Mouse (Mus musculus) heart, postnatal 0 days (tissue): ENCODE data around the gene Nipal1. TPM values are rescaled to one million over a fixed set of nuclear protein-coding genes. Genes with fewer than 3 reads are reported as not detected.

Experiments used
- ATAC-seq: fragments of 200-750 bp; cut with Nextera tagmentation; 2 replicates; pipeline ENCODE4 v1.8.0; 2017; ENCODE audit warnings: low read depth, moderate number of reproducible peaks, moderate library complexity; ENCODE audit not compliant: insufficient read depth
- DNase-seq: peaks from one replicate; pipeline ENCODE4 v3.0.0-alpha.2; 2016; ENCODE audit warnings: low spot score
- H3K27ac ChIP-seq: fragments of 300-500 bp; sonication (generic); 2 replicates; pipeline ENCODE4 v1.5.1; 2014; ENCODE audit warnings: low read depth, mild to moderate bottlenecking
- H3K27me3 ChIP-seq: fragments of 300-500 bp; sonication (generic); 2 replicates; pipeline ENCODE4 v1.6.1; 2014; ENCODE audit warnings: low read length, mixed read lengths; ENCODE audit not compliant: control insufficient read depth, insufficient read depth
- H3K36me3 ChIP-seq: fragments of 300-500 bp; sonication (generic); replicated peaks from 2 replicates; pipeline ENCODE4 v1.6.1; 2014; ENCODE audit warnings: low read length, mixed read lengths; ENCODE audit not compliant: control insufficient read depth, insufficient read depth
- H3K4me1 ChIP-seq: fragments of 300-500 bp; sonication (generic); 2 replicates; pipeline ENCODE4 v1.6.1; 2014; ENCODE audit warnings: antibody characterized with exemption; ENCODE audit not compliant: control insufficient read depth, insufficient read depth
- H3K4me2 ChIP-seq: fragments of 300-500 bp; sonication (generic); 2 replicates; pipeline ENCODE4 v1.6.1; 2014; ENCODE audit warnings: low read depth, mild to moderate bottlenecking, low read length, moderate library complexity
- H3K4me3 ChIP-seq: fragments of 300-500 bp; sonication (generic); 2 replicates; pipeline ENCODE4 v1.5.1; 2014; ENCODE audit warnings: low read depth, low read length
- H3K9ac ChIP-seq: fragments of 300-500 bp; sonication (generic); replicated peaks from 2 replicates; pipeline ENCODE4 v1.6.1; 2014; ENCODE audit warnings: low read depth, low read length, mixed read lengths
- H3K9me3 ChIP-seq: fragments of 300-500 bp; sonication (generic); replicated peaks from 2 replicates; pipeline ENCODE4 v1.6.1; 2016; ENCODE audit warnings: low read length; ENCODE audit not compliant: control insufficient read depth
- CTCF ChIP-seq: IDR thresholded peaks from 2 replicates; pipeline ENCODE4 v1.5.1; 2016; ENCODE audit warnings: antibody characterized with exemption, control low read depth, low read depth
- EP300 ChIP-seq: IDR thresholded peaks from 2 replicates; pipeline ENCODE4 v1.6.1; 2016; ENCODE audit warnings: antibody characterized with exemption, low read depth
- WGBS: fragments of 180-500 bp; shearing (Covaris S2); extraction: QIAGEN DNeasy Blood & Tissue Kit; methylation state at CpG from one replicate; pipeline ENCODE4 v1.1.7; 2014; 5-methylcytosine and 5-hydroxymethylcytosine counted together
- polyA plus RNA-seq: library from polyadenylated mRNA; unstranded; fragments of >200 nt; fragmentation: Nextera tagmentation; extraction: Ambion mirVana; gene quantifications from 2 replicates; pipeline ENCODE4 v1.2.1, GENCODE M21; 2015
- total RNA-seq: library from RNA; depleted of rRNA; stranded (reverse); fragments of >200 nt; gene quantifications from 2 replicates; pipeline ENCODE4 v1.2.3, GENCODE M21; 2014; ENCODE audit warnings: low replicate concordance

The Nipal1 gene
- total and polyA plus RNA-seq, 2 experiments from 2014 or later = 0.46 TPM; not detected in 1

GRCm38 (mm10) chr5:72666428-72666827 lies 18.8 kb downstream of the Nipal1 start:
- Histone ChIP-seq H3K4me1 (no peaks in the 10 kb centered on the region), H3K4me3 (no peak overlapping the region), H3K9ac (no peak overlapping the region), H3K4me2 (no peak overlapping the region), H3K9me3 (no peaks in the 10 kb centered on the region), H3K36me3 (no peaks in the 10 kb centered on the region), H3K27ac (no peak overlapping the region), H3K27me3 (no peaks in the 10 kb centered on the region)
- no peak for ATAC-seq
- no peak for DNase-seq
- 74% methylated on average over 7 of the region's 7 CpGs for WGBS
- TF ChIP-seq EP300 (no peak), CTCF (no peak)

- H3K36me3 ChIP-seq = no peaks in the 10 kb centered on the region
- ATAC-seq = no peak
- H3K27me3 ChIP-seq = no peaks in the 10 kb centered on the region
- DNase-seq = no peak
- WGBS = 74% methylated on average over 9 of the region's 9 CpGs
- no peaks in the 10 kb centered on the region for H3K4me1 ChIP-seq
- TF ChIP-seq CTCF (no peak), EP300 (no peak)
- H3K9ac ChIP-seq = no peak overlapping the region
- H3K4me2 ChIP-seq = no peak overlapping the region
- no peak overlapping the region for H3K4me3 ChIP-seq
- H3K27ac ChIP-seq = no peak overlapping the region
- H3K9me3 ChIP-seq = no peaks in the 10 kb centered on the region
Observed at GRCm38 (mm10) chr5:72668351-72668750, 20.8 kb downstream of the Nipal1 start.

DNA sequence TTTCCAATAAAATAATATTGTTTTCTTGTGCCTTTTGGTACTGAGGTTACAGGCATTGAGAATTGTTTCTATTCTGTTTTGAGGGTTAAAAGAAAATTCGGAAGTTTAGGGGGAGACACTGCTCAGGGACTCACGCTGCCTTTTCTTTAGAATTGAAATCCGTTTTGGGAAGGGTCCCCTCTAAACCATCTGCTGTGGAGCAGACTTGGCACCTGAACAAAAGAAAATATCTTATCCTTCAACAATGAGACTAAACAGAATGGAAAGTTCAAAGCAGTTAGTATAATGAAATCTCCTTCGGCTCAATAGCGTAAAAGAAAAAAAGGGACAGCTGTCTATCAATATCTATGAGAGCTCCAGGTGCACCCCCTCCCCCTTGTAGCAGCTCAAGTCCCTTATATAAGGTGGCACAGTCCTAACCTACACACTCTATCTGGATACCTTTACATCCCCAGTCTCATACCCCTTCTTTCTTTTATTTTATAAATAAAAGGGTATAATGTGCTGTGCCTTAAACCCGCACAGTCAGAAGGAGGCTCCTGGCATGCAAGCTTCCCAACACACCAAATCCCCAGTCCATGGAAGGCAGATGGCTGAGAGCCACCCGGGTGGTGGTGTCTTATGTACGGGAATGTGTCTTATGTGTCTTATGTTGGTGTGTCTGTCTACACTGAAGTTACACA lies 23.6 kb downstream of the Nipal1 start:
- Histone ChIP-seq H3K4me1 (no peaks in the 10 kb centered on the region), H3K27me3 (no peaks in the 10 kb centered on the region), H3K27ac (no peak overlapping the region), H3K4me2 (no peak overlapping the region), H3K9ac (no peak overlapping the region), H3K36me3 (no peaks in the 10 kb centered on the region), H3K9me3 (no peaks in the 10 kb centered on the region), H3K4me3 (no peak overlapping the region)
- WGBS = 64% methylated on average over 8 of the region's 8 CpGs
- ATAC-seq = no peak
- DNase-seq = no peak
- TF ChIP-seq EP300 (no peak), CTCF (no peak)

DNA sequence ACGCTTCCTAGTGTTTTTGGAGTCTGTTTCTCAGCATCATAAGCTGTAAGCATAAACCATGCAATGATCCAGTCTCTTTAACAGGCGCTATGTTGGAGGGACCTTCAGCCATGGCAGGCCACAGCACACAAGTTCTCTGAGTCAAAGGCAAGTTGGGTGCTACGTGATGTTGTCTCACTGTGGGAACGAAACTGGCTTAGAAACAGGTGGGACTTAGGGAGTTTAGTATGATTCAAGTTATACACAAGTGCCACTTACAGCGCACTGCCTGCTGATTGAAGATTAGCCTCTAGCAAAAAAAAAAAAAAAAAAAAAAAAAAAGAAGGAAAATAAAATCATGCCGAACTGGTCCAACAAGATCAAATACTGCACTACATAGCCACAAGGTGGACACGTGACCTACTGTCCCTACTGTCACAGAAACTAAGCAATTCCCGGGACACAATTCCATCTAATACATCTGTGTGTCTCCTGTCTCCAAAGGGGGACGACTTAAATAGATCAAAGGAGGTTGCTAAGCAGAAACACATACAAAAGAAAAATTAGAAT lies 27.5 kb downstream of the Nipal1 start:
- no peak for ATAC-seq

GRCm38 (mm10) chr5:72681451-72681850 lies 33.9 kb downstream of the Nipal1 start:
- no peak overlapping the region for H3K27ac ChIP-seq
- H3K4me2 ChIP-seq = no peak overlapping the region

More for the DNA sequence above, 27.5 kb downstream of the Nipal1 start:
- Histone ChIP-seq H3K4me3 (no peak overlapping the region), H3K36me3 (no peaks in the 10 kb centered on the region), H3K4me1 (no peaks in the 10 kb centered on the region), H3K27ac (no peak overlapping the region), H3K27me3 (no peaks in the 10 kb centered on the region), H3K9ac (no peak overlapping the region), H3K9me3 (no peaks in the 10 kb centered on the region), H3K4me2 (no peak overlapping the region)
- 79% methylated on average over 9 of the region's 9 CpGs for WGBS
- DNase-seq = no peak
- TF ChIP-seq CTCF (no peak), EP300 (no peak)

More at GRCm38 (mm10) chr5:72681451-72681850, 33.9 kb downstream of the Nipal1 start:
- Histone ChIP-seq H3K27me3 (no peaks in the 10 kb centered on the region), H3K4me1 (no peaks in the 10 kb centered on the region), H3K9me3 (no peaks in the 10 kb centered on the region), H3K4me3 (no peak overlapping the region), H3K36me3 (no peaks in the 10 kb centered on the region), H3K9ac (no peak overlapping the region)
- DNase-seq (no peak), ATAC-seq (no peak)
- TF ChIP-seq EP300 = no peak
- no peak for TF ChIP-seq CTCF
- WGBS = 62% methylated on average over 6 of the region's 6 CpGs
